Mouse (Mus musculus) frontal cortex, postnatal 25 days (tissue): ENCODE data around the gene Eif3l.

Source experiments
- DNase-seq, 2 experiments: peaks; one replicate each; pipeline ENCODE4 v3.0.0; 2022; ENCODE audit warnings: low spot score in 2 of 2

Eif3l gene

DNA sequence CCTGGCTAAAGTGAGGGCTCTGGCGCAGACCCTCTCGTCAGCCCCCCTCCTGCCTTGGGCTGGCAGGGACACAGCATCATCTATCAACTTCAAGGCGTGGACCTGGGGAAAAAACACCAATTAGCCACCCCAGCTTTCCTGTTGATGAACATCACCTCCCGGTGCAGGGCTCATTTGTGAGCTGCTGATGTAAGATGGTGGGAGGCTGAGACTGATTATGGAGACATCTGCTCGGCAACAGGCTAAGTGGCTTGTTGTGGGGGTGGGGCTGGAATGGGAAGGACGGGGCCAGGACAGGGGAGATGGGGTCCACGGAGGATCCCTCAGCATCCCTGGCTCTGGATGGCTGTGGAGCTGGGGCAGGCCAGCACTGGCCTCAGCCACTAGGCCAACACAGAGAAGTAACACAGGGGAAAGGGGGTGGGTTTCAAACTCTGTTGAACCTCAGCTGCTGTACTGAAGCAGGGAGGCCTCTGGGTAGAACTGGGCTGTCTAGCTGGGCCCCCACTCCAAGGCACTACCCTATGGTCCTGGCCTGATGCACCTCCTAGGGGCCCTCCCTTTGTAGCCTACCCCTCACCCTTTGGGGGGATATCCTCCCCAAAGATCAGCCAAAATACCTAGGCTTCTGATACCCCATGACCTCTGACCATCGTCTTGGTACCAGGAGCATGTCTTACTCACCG is 24.7 kb upstream of the Eif3l start:
- no peak for DNase-seq

GRCm38 (mm10) chr15:79050964-79051363 is 24.0 kb upstream of the Eif3l start:
- DNase-seq, result no peak

GRCm38 (mm10) chr15:79051461-79052360 is 23.3 kb upstream of the Eif3l start:
- DNase-seq, result no peak

DNA sequence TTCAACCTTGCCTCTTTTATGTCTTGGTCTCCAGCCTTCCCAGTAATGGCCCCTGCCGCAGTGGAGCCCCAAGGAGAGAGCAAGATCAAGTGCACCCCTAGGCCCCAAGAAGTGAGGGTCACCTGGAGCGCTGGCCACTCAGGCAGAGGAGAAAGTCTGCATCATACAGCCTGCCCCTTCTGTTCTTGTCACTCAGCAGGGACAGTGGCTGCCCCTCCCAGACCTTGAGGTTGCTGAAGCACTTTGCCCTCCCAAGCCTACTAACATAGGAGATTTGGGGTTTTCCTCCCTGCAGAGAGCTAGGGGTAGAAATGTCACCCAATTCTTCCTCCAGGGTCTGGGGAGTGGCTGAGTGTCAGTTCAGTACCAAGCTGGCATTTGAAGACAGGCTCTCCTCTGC is 22.6 kb upstream of the Eif3l start:
- no peak for DNase-seq

GRCm38 (mm10) chr15:79056601-79057000 is 18.4 kb upstream of the Eif3l start:
- no peak for DNase-seq

- DNase-seq, result no peak
Observed at GRCm38 (mm10) chr15:79057850-79058249, 17.1 kb upstream of the Eif3l start.

GRCm38 (mm10) chr15:79060887-79061565 is 14.0 kb upstream of the Eif3l start:
- DNase-seq, result no peak

DNA sequence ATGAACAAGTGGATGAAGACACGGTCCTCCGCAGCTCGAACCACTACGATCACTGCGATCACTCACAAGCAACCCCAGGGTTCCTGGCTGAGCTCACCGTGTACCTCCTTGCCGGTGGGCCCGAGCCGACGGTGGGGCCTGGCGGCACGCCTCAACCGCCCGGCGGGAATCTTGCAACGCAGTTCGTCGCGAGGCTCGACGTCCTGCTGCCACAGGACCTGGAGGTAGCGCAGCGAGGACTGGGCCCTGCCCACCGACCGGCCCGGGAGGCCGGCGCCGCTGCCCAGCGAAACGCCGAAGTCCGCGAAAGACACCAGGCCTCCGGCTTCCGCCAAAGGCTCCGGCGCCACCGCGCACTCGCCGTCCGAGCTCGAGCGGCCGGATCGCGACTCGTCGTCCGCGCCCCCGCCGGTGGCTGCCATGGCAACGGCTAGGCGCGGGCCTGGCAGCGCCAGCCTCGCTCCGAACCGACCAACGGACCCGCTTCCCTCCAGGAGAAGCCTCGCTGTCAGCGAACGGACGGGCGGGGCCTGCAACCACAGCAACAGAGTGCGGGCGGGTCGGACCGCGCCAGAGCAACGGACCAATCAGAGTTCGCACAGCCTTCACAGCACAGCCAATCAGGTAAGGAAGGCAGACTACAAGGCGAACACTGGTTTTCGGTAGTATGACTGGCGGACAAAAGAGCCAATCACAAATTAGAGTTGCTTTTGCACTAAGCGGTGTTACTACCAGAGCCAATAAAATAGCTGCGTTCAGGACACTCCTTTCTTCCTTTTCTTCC is 12.4 kb upstream of the Eif3l start, which contains the start of gene Ankrd54:
Ankrd54 (minus strand) TSS at position 518 of the 784 bp plus-strand sequence.
- DNase-seq, result peak; percentile 87 to 95

DNA sequence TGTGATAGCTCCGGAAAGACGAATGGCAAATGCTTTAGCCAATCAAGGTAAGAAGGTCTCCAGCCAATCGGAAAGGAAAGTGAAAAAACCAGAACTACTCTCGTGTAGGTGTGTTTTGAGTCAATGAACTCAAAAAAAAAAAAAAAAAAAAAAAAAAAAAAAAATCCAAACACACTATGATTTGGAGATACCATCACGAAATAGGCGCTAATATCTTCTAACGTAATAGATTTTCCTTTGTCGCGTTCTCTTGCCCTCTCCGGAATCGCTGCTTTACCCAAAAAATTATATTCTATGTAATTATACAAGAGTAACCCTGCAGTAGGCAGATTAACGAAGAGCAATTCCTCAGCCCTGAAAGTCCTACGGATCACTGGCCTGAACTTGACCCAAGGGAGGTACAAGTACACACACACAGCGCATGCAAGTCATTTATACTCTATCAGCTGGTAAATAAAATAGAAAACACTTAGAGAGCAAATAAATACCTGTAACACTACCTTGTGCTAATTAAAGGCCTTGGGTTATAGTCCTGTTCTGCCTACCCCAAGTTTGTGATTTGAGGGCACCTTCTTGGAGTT is 11.7 kb upstream of the Eif3l start:
- DNase-seq, result no peak

DNA sequence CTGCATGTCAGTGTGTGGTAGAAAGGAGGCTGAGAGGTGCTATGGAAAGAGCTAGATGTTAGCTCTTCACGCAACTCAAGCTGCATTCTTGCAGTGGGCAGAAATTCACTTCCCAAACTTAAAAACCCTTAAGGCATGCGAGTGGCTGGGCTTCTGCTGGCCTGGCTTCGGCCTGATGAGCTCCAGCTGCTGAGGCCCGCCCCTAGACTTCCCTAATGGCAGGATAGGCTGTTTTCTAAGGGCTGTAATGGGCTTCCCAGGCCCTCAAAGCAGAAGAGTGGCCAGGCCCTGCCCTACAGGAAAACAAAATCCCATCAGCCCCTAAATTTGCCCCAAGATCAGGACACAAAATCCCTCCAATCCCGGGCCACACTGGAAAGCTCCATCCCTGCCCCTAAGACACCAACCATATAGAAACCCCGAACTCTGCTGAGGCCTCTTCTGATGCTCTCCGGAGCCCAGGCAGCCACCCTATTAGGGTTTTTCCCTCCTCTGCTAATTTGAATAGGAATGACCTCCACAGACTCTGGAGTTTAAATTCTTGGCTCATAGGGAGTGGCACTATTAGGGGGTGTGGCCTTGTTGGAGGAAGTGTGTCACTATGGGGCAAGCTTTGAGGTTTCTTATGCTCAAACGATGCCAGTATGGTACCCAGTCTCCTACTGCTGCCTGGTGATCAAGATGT is 9.8 kb upstream of the Eif3l start:
- no peak for DNase-seq

DNA sequence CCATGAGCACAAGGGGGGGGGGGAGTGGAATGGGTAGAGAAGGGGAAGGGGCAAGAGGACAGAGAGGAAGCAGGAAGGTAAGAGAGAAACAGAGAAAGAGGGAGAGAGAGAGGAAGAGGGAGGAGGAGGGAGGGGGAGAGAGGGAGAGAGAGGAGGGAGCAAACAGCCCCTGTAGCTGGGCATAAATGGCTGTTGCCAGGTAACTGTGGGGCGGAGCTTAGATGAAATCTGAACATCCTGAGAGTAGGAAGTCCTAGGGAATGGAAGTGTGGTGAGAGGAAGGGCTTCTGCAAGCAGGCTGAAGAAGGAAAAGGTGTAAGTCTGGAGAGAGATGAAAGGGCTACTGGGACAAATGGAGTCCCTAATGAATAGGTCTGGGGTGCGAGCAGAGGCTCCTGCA is 8.7 kb upstream of the Eif3l start:
- DNase-seq, result no peak

GRCm38 (mm10) chr15:79067631-79068030 is 7.3 kb upstream of the Eif3l start:
- DNase-seq, result no peak

DNA sequence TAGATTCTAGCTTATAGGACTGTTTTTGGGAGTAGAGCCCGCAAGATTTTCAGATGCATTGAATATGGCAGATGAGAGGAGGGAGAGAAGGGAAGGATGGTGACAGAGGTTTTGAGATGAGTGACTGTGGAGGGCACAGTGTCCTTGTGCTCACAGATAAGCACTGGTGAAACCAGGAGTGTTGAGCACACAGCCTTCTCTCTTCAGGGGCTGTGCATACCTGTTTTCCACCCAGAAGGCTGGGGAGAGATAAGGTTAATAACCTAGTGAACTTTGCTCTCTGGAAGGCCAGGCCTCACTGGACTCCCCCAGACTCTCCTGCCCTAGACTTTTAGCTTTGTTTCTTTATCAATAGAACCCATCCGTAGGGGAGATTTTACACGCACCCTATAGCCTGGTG is 6.6 kb upstream of the Eif3l start:
- no peak for DNase-seq

DNA sequence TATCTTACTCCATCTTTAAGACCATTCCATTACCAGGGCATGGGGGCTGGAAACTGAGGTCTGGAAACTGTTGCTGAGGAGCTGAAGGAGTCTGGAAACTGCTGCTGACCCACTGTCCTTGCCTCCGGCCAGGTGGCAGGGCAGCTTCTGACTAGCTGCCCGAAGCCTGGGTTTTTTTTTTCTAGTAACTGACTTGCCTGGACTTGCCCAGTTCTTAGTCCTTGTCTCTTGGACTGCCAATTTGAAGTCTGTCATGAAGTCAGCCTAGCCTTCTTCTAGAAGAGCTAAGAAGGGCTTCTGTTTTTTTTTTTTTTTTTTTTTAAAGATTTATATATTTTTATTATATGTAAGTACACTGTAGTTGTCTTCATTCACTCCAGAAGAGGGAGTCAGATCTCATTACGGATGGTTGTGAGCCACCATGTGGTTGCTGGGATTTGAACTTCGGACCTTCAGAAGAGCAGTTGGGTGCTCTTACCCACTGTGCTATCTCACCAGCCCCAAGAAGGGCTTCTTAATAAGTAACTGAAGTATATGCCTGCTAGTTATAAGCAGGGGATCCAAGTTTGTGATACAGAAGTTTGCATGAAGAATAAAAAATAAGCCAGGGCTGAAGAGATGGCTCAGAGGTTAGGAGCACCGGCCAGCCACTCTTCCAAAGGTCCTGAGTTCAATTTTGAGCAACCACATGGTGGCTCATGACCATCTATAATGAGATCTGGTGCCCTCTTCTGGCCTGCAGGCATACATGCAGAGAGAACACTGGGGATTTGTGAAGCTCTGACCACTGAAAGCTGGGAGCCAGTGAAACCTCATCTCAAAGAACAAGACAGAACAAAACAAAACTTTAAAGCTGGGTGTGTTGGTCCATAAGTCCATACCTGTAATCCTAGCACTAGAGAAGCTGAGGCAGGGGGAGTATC is 3.6 kb upstream of the Eif3l start:
- DNase-seq, result no peak

GRCm38 (mm10) chr15:79073752-79074151 is 1.2 kb upstream of the Eif3l start:
- no peak for DNase-seq

DNA sequence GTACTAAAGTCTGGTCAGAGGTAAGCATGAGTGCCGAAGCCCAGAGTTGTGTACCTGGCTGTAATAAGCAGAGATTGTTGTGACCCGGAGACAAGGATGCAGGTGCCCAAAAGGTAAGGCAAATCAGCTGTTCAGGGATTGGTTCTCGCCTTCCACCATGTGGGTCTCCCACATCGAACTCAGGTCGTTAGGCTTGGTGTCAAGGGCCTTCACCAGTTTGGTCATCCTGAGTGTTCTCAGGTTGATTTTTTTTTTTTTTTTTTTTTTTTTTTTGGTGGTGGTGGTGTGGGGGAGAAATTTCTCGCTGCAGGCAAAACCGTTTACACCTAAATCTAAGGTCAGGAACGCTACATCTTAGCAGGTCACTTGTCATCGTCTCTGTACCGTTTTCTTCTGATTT is 533 bp upstream of the Eif3l start:
- DNase-seq, result no peak

GRCm38 (mm10) chr15:79075658-79076365 is 833 bp downstream of the Eif3l start:
- DNase-seq, result no peak

- DNase-seq, result no peak
Observed at GRCm38 (mm10) chr15:79079567-79079966, 4.6 kb downstream of the Eif3l start.

- no peak for DNase-seq
Observed at GRCm38 (mm10) chr15:79092284-79092683, 17.3 kb downstream of the Eif3l start.
